Mouse (Mus musculus) hindbrain, postnatal 0 days (tissue): ENCODE data around the gene Cdc34b. TPM values are rescaled to one million over a fixed set of nuclear protein-coding genes. Genes with fewer than 3 reads are reported as not detected.
A peak's percentile ranks its signal among the peaks of the same experiment; 100 is the strongest.

Experiments used
- ATAC-seq: fragments of 200-750 bp; cut with Nextera tagmentation; 2 replicates; pipeline ENCODE4 v1.8.0; 2017; ENCODE audit warnings: mild to moderate bottlenecking, moderate TSS enrichment, moderate library complexity
- DNase-seq: peaks from one replicate; pipeline ENCODE4 v3.0.0-alpha.2; 2015; ENCODE audit warnings: low spot score
- H3K27ac ChIP-seq: fragments of 300-500 bp; sonication (generic); 2 replicates; pipeline ENCODE4 v1.5.1; 2014; ENCODE audit warnings: mild to moderate bottlenecking
- H3K27me3 ChIP-seq: fragments of 300-500 bp; sonication (generic); 2 replicates; pipeline ENCODE4 v1.6.1; 2014; ENCODE audit warnings: low read length, mixed read lengths; ENCODE audit not compliant: insufficient read depth
- H3K36me3 ChIP-seq: fragments of 300-500 bp; sonication (generic); 2 replicates; pipeline ENCODE4 v1.6.1; 2014; ENCODE audit warnings: low read length, mixed read lengths; ENCODE audit not compliant: insufficient read depth
- H3K4me1 ChIP-seq: fragments of 300-500 bp; sonication (generic); 2 replicates; pipeline ENCODE4 v1.6.1; 2014; ENCODE audit warnings: antibody characterized with exemption, low read length, mixed read lengths; ENCODE audit not compliant: insufficient read depth
- H3K4me2 ChIP-seq: fragments of 300-500 bp; sonication (generic); 2 replicates; pipeline ENCODE4 v1.6.1; 2014; ENCODE audit warnings: low read depth, mild to moderate bottlenecking, low read length, moderate library complexity, mixed read lengths
- H3K4me3 ChIP-seq: fragments of 300-500 bp; sonication (generic); 2 replicates; pipeline ENCODE4 v1.5.1; 2014; ENCODE audit warnings: low read length
- H3K9ac ChIP-seq: fragments of 300-500 bp; sonication (generic); replicated peaks from 2 replicates; pipeline ENCODE4 v1.6.1; 2014; ENCODE audit warnings: mild to moderate bottlenecking, low read length, moderate library complexity, mixed read lengths
- H3K9me3 ChIP-seq: fragments of 300-500 bp; sonication (generic); 2 replicates; pipeline ENCODE4 v1.6.1; 2016; ENCODE audit warnings: low read length, mixed read lengths
- CTCF ChIP-seq: IDR thresholded peaks from 2 replicates; pipeline ENCODE4 v1.5.1; 2016; ENCODE audit warnings: antibody characterized with exemption, control low read depth, low read depth
- WGBS: fragments of 180-500 bp; shearing (Covaris S2); extraction: QIAGEN DNeasy Blood & Tissue Kit; methylation state at CpG from one replicate; pipeline ENCODE4 v1.1.7; 2014; 5-methylcytosine and 5-hydroxymethylcytosine counted together
- polyA plus RNA-seq: library from polyadenylated mRNA; unstranded; fragments of >200 nt; fragmentation: Nextera tagmentation; extraction: Ambion mirVana; gene quantifications from 2 replicates; pipeline ENCODE4 v1.2.1, GENCODE M21; 2015
- total RNA-seq: library from RNA; depleted of rRNA; stranded (reverse); fragments of >200 nt; gene quantifications from 2 replicates; pipeline ENCODE4 v1.2.3, GENCODE M21; 2014

The Cdc34b gene
- total and polyA plus RNA-seq, 2 experiments from 2014 or later: 1.2 TPM; not detected in 1

GRCm38 (mm10) chr11:94701401-94702215 is 40.0 kb upstream of the Cdc34b start:
- no peak for ATAC-seq
- peak overlapping the region; percentile 2; the same call in 1 of the 2 replicates for H3K4me3 ChIP-seq
- TF ChIP-seq CTCF: no peak
- H3K27ac ChIP-seq: peak overlapping the region; percentile 26; the same call in 1 of the 2 replicates
- H3K9ac ChIP-seq: no peak overlapping the region
- no peaks in the 10 kb centered on the region for H3K9me3 ChIP-seq
- 46% methylated on average over 27 of the region's 27 CpGs for WGBS
- 0 out of 2 replicates have a peak, but pooled peaks cover 5% of the 10 kb centered on the region for H3K4me1 ChIP-seq
- H3K4me2 ChIP-seq: peak overlapping the region; percentile 33
- DNase-seq: peak; percentile 26
- no peaks in the 10 kb centered on the region for H3K27me3 ChIP-seq
- no peaks in the 10 kb centered on the region for H3K36me3 ChIP-seq

GRCm38 (mm10) chr11:94702216-94702610 is 39.4 kb upstream of the Cdc34b start:
- H3K27ac ChIP-seq: peak overlapping the region; percentile 26; the same call in 1 of the 2 replicates
- H3K36me3 ChIP-seq: no peaks in the 10 kb centered on the region
- H3K4me2 ChIP-seq: peak overlapping the region; percentile 33
- no peaks in the 10 kb centered on the region for H3K9me3 ChIP-seq
- DNase-seq (no peak), ATAC-seq (no peak)
- H3K27me3 ChIP-seq: no peaks in the 10 kb centered on the region
- 0 out of 2 replicates have a peak, but pooled peaks cover 5% of the 10 kb centered on the region for H3K4me1 ChIP-seq
- no peak overlapping the region for H3K4me3 ChIP-seq
- no peak overlapping the region for H3K9ac ChIP-seq
- no peak for TF ChIP-seq CTCF
- 39% methylated on average over 3 of the region's 3 CpGs for whole genome bisulfite sequencing

- no peaks in the 10 kb centered on the region for H3K36me3 ChIP-seq
- ATAC-seq (peak; percentile 56), DNase-seq (peak; percentile 67)
- TF ChIP-seq CTCF: peak; percentile 47
- no peaks in the 10 kb centered on the region for H3K27me3 ChIP-seq
- no peak overlapping the region for H3K9ac ChIP-seq
- 0 out of 2 replicates have a peak, but pooled peaks cover 5% of the 10 kb centered on the region for H3K4me1 ChIP-seq
- no peak overlapping the region for H3K4me2 ChIP-seq
- 15% methylated on average over 7 of the region's 7 CpGs for WGBS
- no peak overlapping the region for H3K4me3 ChIP-seq
- no peaks in the 10 kb centered on the region for H3K9me3 ChIP-seq
- H3K27ac ChIP-seq: 0 out of 2 replicates have a peak overlapping the region, but pooled peaks have one; percentile 32
These were observed 37.6 kb upstream of the Cdc34b start for GRCm38 (mm10) chr11:94704020-94704419.

- 53% methylated on average over 5 of the region's 5 CpGs for WGBS
These were observed 37.1 kb upstream of the Cdc34b start, which contains the start of gene Gm11541 for GRCm38 (mm10) chr11:94704472-94704871. Gm11541 (minus strand) TSS chr11:94704499.

GRCm38 (mm10) chr11:94713246-94713860 is 28.2 kb upstream of the Cdc34b start:
- Histone ChIP-seq H3K4me3 (no peak overlapping the region), H3K4me2 (no peak overlapping the region), H3K9ac (no peak overlapping the region), H3K27ac (no peak overlapping the region), H3K27me3 (no peaks in the 10 kb centered on the region), H3K36me3 (no peaks in the 10 kb centered on the region), H3K4me1 (no peaks in the 10 kb centered on the region), H3K9me3 (no peaks in the 10 kb centered on the region)
- WGBS: 43% methylated on average over 11 of the region's 11 CpGs
- no peak for ATAC-seq
- DNase-seq: no peak
- TF ChIP-seq CTCF: no peak

More at GRCm38 (mm10) chr11:94704472-94704871, 37.1 kb upstream of the Cdc34b start, which contains the start of gene Gm11541:
- no peaks in the 10 kb centered on the region for H3K27me3 ChIP-seq
- H3K9me3 ChIP-seq: no peaks in the 10 kb centered on the region
- no peak within 1 kb of the TSS for H3K9ac ChIP-seq
- peak within 1 kb of the TSS; percentile 32; the same call in 1 of the 2 replicates for H3K27ac ChIP-seq
- H3K4me3 ChIP-seq: no peak within 1 kb of the TSS
- no peaks in the 10 kb centered on the region for H3K36me3 ChIP-seq
- H3K4me2 ChIP-seq: no peak within 1 kb of the TSS
- TF ChIP-seq CTCF: no peak
- H3K4me1 ChIP-seq: 0 out of 2 replicates have a peak, but pooled peaks cover 5% of the 10 kb centered on the region
- peak; percentile 77 for DNase-seq
- ATAC-seq: peak; percentile 70

GRCm38 (mm10) chr11:94715622-94716021 is 26.0 kb upstream of the Cdc34b start:
- WGBS: 81% methylated on average over 5 of the region's 5 CpGs
- no peak overlapping the region for H3K4me3 ChIP-seq

More at GRCm38 (mm10) chr11:94715622-94716021, 26.0 kb upstream of the Cdc34b start:
- Histone ChIP-seq H3K9ac (no peak overlapping the region), H3K9me3 (no peaks in the 10 kb centered on the region), H3K27me3 (no peaks in the 10 kb centered on the region), H3K27ac (no peak overlapping the region), H3K4me1 (no peaks in the 10 kb centered on the region), H3K4me2 (no peak overlapping the region), H3K36me3 (no peaks in the 10 kb centered on the region)
- no peak for TF ChIP-seq CTCF
- DNase-seq (no peak), ATAC-seq (no peak)
